Mouse (Mus musculus): ENCODE results near the gene Rcan3. TPM values are rescaled to one million over a fixed set of nuclear protein-coding genes. Genes with fewer than 3 reads are reported as not detected.

The Rcan3 gene
- polyA plus RNA-seq, 1 experiment from 2014 or later: 14.8 TPM

- 23% methylated on average over 11 of the region's 11 CpGs for WGBS
- Histone ChIP-seq H3K9ac (peak overlapping the region; percentile 86), H3K27ac (no peak overlapping the region; the same call in 1 of the 2 replicates), H3K4me1 (peaks cover 19% of the 10 kb centered on the region), H3K9me3 (replicated peaks) (no peaks in the 10 kb centered on the region), H3K27me3 (peaks cover 5% of the 10 kb centered on the region; the same call in 1 of the 2 replicates), H3K4me2 (peak overlapping the region; percentile 91), H3K36me3 (ENCODE audit: poor library complexity, severe bottlenecking) (no peaks in the 10 kb centered on the region), H3K4me3 (peak overlapping the region; percentile 75)
- peak; percentile 22 for ATAC-seq
Observed at GRCm38 (mm10) chr4:135434395-135434789, 739 bp upstream of the Rcan3 start.

- Histone ChIP-seq H3K36me3 (ENCODE audit: poor library complexity, severe bottlenecking) (no peaks in the 10 kb centered on the region), H3K4me3 (peak overlapping the region; percentile 75), H3K27me3 (peaks cover 5% of the 10 kb centered on the region; the same call in 1 of the 2 replicates), H3K9me3 (replicated peaks) (no peaks in the 10 kb centered on the region), H3K4me1 (peaks cover 14% of the 10 kb centered on the region), H3K27ac (no peak overlapping the region), H3K4me2 (peak overlapping the region; percentile 91), H3K9ac (peak overlapping the region; percentile 86)
- WGBS: 7% methylated on average over 10 of the region's 10 CpGs
- ATAC-seq: no peak
Observed at GRCm38 (mm10) chr4:135433086-135433442, 589 bp downstream of the Rcan3 start.

DNA sequence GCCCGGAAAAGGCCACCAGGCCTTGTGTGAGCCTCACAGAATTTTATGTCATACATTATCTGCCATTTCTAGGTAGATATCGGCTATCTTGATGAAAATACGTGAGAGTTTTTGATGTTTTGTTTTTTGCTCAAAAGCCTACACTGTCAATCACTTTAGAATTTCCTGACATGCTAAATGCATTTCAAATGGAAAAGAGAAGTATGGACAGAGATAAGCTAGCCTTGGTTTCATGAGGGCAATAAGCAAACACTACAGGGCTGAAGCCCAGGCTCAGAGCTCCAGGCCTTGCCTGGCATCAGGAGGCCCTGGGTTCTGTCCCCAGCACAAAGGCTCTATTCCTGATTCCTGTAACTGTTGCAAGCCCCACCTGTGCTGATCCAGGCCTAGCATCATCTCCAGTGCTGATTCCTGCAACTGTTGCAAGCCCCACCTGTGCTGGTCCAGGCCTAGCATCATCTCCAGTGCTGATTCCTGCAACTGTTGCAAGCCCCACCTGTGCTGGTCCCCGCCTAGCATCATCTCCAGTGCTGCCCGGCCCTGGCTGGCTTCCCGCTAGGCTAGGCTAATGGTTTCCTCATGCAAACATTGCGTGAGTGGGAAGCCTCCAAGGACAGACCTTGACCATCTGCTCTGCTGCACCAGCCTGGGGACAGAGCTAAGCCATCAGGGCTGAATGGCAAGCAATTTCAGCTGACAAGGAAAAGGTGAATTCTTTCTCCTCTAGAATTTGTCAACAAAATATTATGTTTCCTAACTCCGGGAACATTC, 3.5 kb downstream of the Rcan3 start:
- 85% methylated on average over 8 of the region's 8 CpGs for WGBS
- Histone ChIP-seq H3K36me3 (ENCODE audit: poor library complexity, severe bottlenecking) (no peaks in the 10 kb centered on the region), H3K9ac (no peak overlapping the region), H3K27ac (no peak overlapping the region), H3K9me3 (replicated peaks) (no peaks in the 10 kb centered on the region), H3K4me1 (peaks cover 14% of the 10 kb centered on the region), H3K27me3 (no peaks in the 10 kb centered on the region), H3K4me3 (no peak overlapping the region), H3K4me2 (no peak overlapping the region)
- ATAC-seq: no peak

DNA sequence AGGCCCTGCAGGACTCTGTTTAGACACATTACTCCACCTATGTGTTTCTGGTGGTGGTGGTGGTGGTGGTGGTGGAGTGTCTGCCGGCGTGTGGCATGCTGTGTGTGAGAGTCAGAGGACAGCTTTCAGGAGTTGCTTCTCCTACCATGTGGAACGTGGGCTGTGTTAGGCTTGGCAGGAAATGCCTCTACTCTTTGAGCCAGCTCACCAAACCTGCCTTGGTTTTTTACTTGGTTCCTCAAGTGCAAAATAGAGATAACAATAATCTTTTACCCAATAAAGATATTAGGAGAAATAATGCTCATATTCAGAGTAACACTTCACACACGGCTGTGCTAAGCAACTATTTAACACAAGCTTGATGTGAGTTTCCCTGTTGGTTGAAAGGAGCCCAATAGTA, 4.3 kb downstream of the Rcan3 start:
- no peaks in the 10 kb centered on the region for H3K9me3 ChIP-seq (replicated peaks)
- no peak overlapping the region for H3K4me2 ChIP-seq
- no peak overlapping the region for H3K4me3 ChIP-seq
- no peak overlapping the region for H3K9ac ChIP-seq
- no peaks in the 10 kb centered on the region for H3K27me3 ChIP-seq
- H3K27ac ChIP-seq: no peak overlapping the region
- no peak for ATAC-seq
- H3K4me1 ChIP-seq: peaks cover 10% of the 10 kb centered on the region
- 92% methylated on average over 4 of the region's 4 CpGs for WGBS
- H3K36me3 ChIP-seq (ENCODE audit: poor library complexity, severe bottlenecking): no peaks in the 10 kb centered on the region

GRCm38 (mm10) chr4:135426587-135426986, 7.1 kb downstream of the Rcan3 start:
- H3K4me2 ChIP-seq: no peak overlapping the region
- no peak overlapping the region for H3K4me3 ChIP-seq
- no peak overlapping the region for H3K9ac ChIP-seq
- peaks cover 16% of the 10 kb centered on the region; the same call in 1 of the 2 replicates for H3K36me3 ChIP-seq (ENCODE audit: poor library complexity, severe bottlenecking)
- no peak for ATAC-seq
- no peaks in the 10 kb centered on the region for H3K27me3 ChIP-seq
- H3K4me1 ChIP-seq: no peaks in the 10 kb centered on the region
- no peak overlapping the region for H3K27ac ChIP-seq
- H3K9me3 ChIP-seq (replicated peaks): no peaks in the 10 kb centered on the region
- WGBS: 93% methylated on average over 7 of the region's 7 CpGs

- no peak overlapping the region for H3K4me2 ChIP-seq
- no peak overlapping the region for H3K4me3 ChIP-seq
- 82% methylated on average over 9 of the region's 9 CpGs for WGBS
- H3K9ac ChIP-seq: no peak overlapping the region
- H3K36me3 ChIP-seq (ENCODE audit: poor library complexity, severe bottlenecking): peaks cover 19% of the 10 kb centered on the region; the same call in 1 of the 2 replicates
- H3K4me1 ChIP-seq: no peaks in the 10 kb centered on the region
- no peaks in the 10 kb centered on the region for H3K27me3 ChIP-seq
- H3K9me3 ChIP-seq (replicated peaks): no peaks in the 10 kb centered on the region
- ATAC-seq: no peak
- H3K27ac ChIP-seq: no peak overlapping the region
Observed at GRCm38 (mm10) chr4:135425625-135426024, 8.0 kb downstream of the Rcan3 start.

DNA sequence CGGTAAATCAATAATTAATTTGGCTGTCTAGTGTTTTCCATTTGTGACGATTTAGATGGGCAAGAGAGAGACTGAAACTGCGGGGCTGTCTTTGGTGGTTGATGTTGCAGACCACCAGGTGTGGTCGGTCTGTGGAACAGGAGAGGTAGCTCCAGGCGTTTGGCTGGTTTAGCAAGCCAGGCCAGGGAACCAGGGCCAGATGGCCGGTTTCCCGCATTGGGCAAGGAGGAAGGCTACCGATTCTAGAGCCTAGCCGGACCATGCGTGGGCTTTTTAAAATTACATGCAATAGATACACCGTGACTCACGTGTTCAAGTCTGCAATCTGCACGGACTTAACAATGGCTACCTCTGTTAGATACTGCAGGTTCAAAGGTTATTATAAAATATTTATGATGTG, 12.7 kb downstream of the Rcan3 start:
- no peaks in the 10 kb centered on the region for H3K27me3 ChIP-seq
- ATAC-seq: no peak
- no peak overlapping the region for H3K9ac ChIP-seq
- no peaks in the 10 kb centered on the region for H3K9me3 ChIP-seq (replicated peaks)
- no peak overlapping the region for H3K4me3 ChIP-seq
- no peaks in the 10 kb centered on the region for H3K4me1 ChIP-seq
- 95% methylated on average over 13 of the region's 13 CpGs for WGBS
- H3K27ac ChIP-seq: no peak overlapping the region
- no peak overlapping the region for H3K4me2 ChIP-seq
- H3K36me3 ChIP-seq (ENCODE audit: poor library complexity, severe bottlenecking): peaks cover 54% of the 10 kb centered on the region

DNA sequence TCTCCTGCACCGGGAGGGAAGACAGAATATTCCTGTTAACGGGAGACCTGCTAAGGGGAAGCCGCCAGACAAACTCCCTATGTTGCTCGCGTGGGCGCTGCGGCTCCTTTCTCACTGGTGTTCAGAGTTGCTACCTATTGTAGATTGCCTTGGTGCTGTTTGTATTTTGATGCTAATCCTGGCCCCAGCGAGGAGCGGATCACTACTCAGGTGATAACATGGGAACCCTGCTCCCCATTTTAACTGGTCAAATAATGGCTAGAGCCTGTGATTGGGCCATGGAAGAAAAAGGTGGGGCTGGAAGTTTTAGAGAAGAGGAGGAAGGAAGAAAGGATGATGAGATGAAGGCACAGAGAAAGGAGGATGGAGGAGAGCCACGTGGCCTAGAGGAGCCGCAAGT, 13.2 kb downstream of the Rcan3 start:
- Histone ChIP-seq H3K4me2 (no peak overlapping the region), H3K27me3 (no peaks in the 10 kb centered on the region), H3K9ac (no peak overlapping the region), H3K27ac (no peak overlapping the region), H3K36me3 (ENCODE audit: poor library complexity, severe bottlenecking) (peaks cover 60% of the 10 kb centered on the region), H3K4me3 (no peak overlapping the region), H3K9me3 (replicated peaks) (no peaks in the 10 kb centered on the region), H3K4me1 (no peaks in the 10 kb centered on the region)
- WGBS: 86% methylated on average over 11 of the region's 11 CpGs
- ATAC-seq: no peak

- no peak overlapping the region for H3K9ac ChIP-seq
- H3K4me3 ChIP-seq: no peak overlapping the region
- H3K9me3 ChIP-seq (replicated peaks): no peaks in the 10 kb centered on the region
- H3K27ac ChIP-seq: no peak overlapping the region
- ATAC-seq: no peak
- WGBS: 91% methylated on average over 21 of the region's 21 CpGs
- H3K36me3 ChIP-seq (ENCODE audit: poor library complexity, severe bottlenecking): peaks cover 61% of the 10 kb centered on the region
- H3K4me1 ChIP-seq: no peaks in the 10 kb centered on the region
- H3K4me2 ChIP-seq: no peak overlapping the region
- no peaks in the 10 kb centered on the region for H3K27me3 ChIP-seq
Observed at GRCm38 (mm10) chr4:135419996-135420395, 13.7 kb downstream of the Rcan3 start.

DNA sequence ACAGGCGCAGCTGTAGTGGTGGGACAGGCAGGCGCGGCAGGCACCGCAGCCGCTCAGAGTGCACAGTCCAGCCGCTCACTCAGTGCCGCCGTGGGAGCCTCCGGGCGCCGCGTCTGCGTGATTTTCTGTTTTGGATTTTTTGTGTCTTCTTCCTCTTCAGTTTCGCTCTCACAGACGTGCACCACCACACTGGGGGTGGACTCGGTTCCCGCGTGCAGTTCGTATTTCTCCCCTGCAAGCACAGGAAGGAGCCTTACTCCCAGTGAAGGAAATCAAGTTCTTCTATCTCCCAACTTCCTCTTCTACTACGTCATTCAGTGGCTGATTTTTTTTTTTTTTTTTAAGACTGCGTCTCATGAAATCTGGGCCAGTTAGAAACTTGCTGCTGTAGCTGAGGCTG, 17.3 kb downstream of the Rcan3 start:
- no peaks in the 10 kb centered on the region for H3K4me1 ChIP-seq
- no peak overlapping the region for H3K4me2 ChIP-seq
- no peak overlapping the region for H3K4me3 ChIP-seq
- H3K27ac ChIP-seq: no peak overlapping the region
- H3K27me3 ChIP-seq: no peaks in the 10 kb centered on the region
- no peak for ATAC-seq
- 95% methylated on average over 21 of the region's 21 CpGs for WGBS
- H3K36me3 ChIP-seq (ENCODE audit: poor library complexity, severe bottlenecking): peaks cover 52% of the 10 kb centered on the region
- no peak overlapping the region for H3K9ac ChIP-seq
- no peaks in the 10 kb centered on the region for H3K9me3 ChIP-seq (replicated peaks)

GRCm38 (mm10) chr4:135413491-135413890, 20.2 kb downstream of the Rcan3 start:
- no peak overlapping the region for H3K4me3 ChIP-seq
- no peaks in the 10 kb centered on the region for H3K27me3 ChIP-seq
- H3K27ac ChIP-seq: no peak overlapping the region
- ATAC-seq: no peak
- no peaks in the 10 kb centered on the region for H3K9me3 ChIP-seq (replicated peaks)
- WGBS: 83% methylated on average over 8 of the region's 8 CpGs
- H3K36me3 ChIP-seq (ENCODE audit: poor library complexity, severe bottlenecking): peaks cover 35% of the 10 kb centered on the region
- no peak overlapping the region for H3K9ac ChIP-seq
- H3K4me1 ChIP-seq: no peaks in the 10 kb centered on the region
- no peak overlapping the region for H3K4me2 ChIP-seq

DNA sequence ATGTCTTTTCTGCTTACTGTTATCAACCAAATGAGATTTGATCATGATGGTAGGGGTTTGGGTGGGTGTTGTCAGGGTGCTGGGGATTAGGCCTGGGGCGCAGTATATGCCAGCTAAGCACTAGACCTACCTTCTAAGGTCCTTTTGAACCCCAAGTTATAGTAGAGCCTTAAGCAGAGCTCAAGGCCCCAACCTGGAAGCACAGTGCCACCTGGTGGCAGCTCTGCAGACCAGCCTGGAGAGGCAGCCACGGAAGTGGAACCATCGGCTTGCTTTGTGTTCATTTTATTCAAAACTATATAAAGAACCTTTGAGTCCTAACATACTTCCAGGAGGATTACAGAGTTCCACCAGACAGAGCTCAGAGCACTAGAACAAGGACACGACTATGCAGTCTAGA, 22.0 kb downstream of the Rcan3 start:
- ATAC-seq: no peak

GRCm38 (mm10) chr4:135406180-135406579, 27.5 kb downstream of the Rcan3 start:
- Histone ChIP-seq H3K27me3 (no peaks in the 10 kb centered on the region), H3K9me3 (replicated peaks) (no peaks in the 10 kb centered on the region), H3K4me2 (no peak overlapping the region), H3K27ac (no peak overlapping the region), H3K4me1 (no peaks in the 10 kb centered on the region), H3K36me3 (ENCODE audit: poor library complexity, severe bottlenecking) (no peaks in the 10 kb centered on the region), H3K4me3 (no peak overlapping the region), H3K9ac (no peak overlapping the region)
- ATAC-seq: no peak
- WGBS: 44% methylated on average over 5 of the region's 5 CpGs

More for the DNA sequence above, 22.0 kb downstream of the Rcan3 start:
- Histone ChIP-seq H3K27me3 (no peaks in the 10 kb centered on the region), H3K4me3 (no peak overlapping the region), H3K27ac (no peak overlapping the region), H3K9me3 (replicated peaks) (no peaks in the 10 kb centered on the region), H3K4me2 (no peak overlapping the region), H3K36me3 (ENCODE audit: poor library complexity, severe bottlenecking) (peaks cover 21% of the 10 kb centered on the region), H3K9ac (no peak overlapping the region), H3K4me1 (no peaks in the 10 kb centered on the region)
- WGBS: 37% methylated on average over 4 of the region's 4 CpGs

Measured in forebrain, embryonic 13.5 days (tissue).